11 mouse cellular contexts compared by ENCODE assay signal in genomic region chr5:140581569-140581968, GRCm38 (mm10). TPM values are rescaled to one million over a fixed set of nuclear protein-coding genes. Genes with fewer than 3 reads are reported as not detected.
DNase-seq lines count a peak whose midpoint lies in the region; ATAC-seq and TF ChIP-seq lines count a peak whose summit lies in the region.
"Had no signal": no experiment of that assay in that cellular context is flagged by ENCODE, and none has a peak within 500 bp of the region (broad histone marks: within the 10 kb centered on the region; RNA-seq: fewer than 3 reads in every experiment).

No protein-coding gene starts in this region.

- no peaks in the 10 kb centered on the region for H3K36me3 ChIP-seq in forebrain, embryonic 12.5 days (replicated peaks)
- no peaks in the 10 kb centered on the region for H3K36me3 ChIP-seq in forebrain, embryonic 14.5 days (ENCODE audit: control insufficient read depth, insufficient read depth, low read length)
- H3K36me3 ChIP-seq in liver, postnatal 0 days (replicated peaks; ENCODE audit: insufficient read depth, low read length): no peaks in the 10 kb centered on the region

- no peak for TF ChIP-seq CTCF in liver, postnatal 0 days (IDR thresholded peaks at IDR 0.05; ENCODE audit: low read depth)

- no peak for DNase-seq in forebrain, embryonic 14.5 days (ENCODE audit: low spot score)
- peak; percentile 12 for DNase-seq in liver, postnatal 0 days
- no peak for DNase-seq in liver
- DNase-seq in embryo, embryonic 9.5 days (ENCODE audit: extremely low spot score): peak; percentile 80
- peak; percentile 83 for DNase-seq in mesoderm, embryonic 11.5 days (ENCODE audit: low read depth, low spot score)
- DNase-seq in adrenal gland, postnatal 25 days: no peak
- DNase-seq in ovary, adult 18-20 months (ENCODE audit: low spot score): no peak
- DNase-seq: layer of hippocampus, postnatal 36 days had no signal

- TF ChIP-seq EP300 in liver, postnatal 0 days (IDR thresholded peaks at IDR 0.05; ENCODE audit: low read depth): no peak

- H3K9me3 ChIP-seq in forebrain, embryonic 12.5 days: no peaks in the 10 kb centered on the region
- H3K9me3 ChIP-seq in forebrain, embryonic 14.5 days (replicated peaks; ENCODE audit: control insufficient read depth, low read length): no peaks in the 10 kb centered on the region
- H3K9me3 ChIP-seq in liver, postnatal 0 days (ENCODE audit: low read length): no peaks in the 10 kb centered on the region

- no peak for ATAC-seq in forebrain, embryonic 12.5 days (ENCODE audit: low FRiP score)
- ATAC-seq in forebrain, embryonic 14.5 days: no peak
- no peak for ATAC-seq in liver, postnatal 0 days

- H3K27me3 ChIP-seq in forebrain, embryonic 12.5 days: no peaks in the 10 kb centered on the region
- H3K27me3 ChIP-seq in forebrain, embryonic 14.5 days (replicated peaks; ENCODE audit: control insufficient read depth, insufficient read depth, low read length): no peaks in the 10 kb centered on the region
- H3K27me3 ChIP-seq in liver, postnatal 0 days (ENCODE audit: insufficient read depth, low read length): no peaks in the 10 kb centered on the region

- H3K4me2 ChIP-seq in forebrain, embryonic 12.5 days: peak overlapping the region; percentile 10
- no peak overlapping the region for H3K4me2 ChIP-seq in forebrain, embryonic 14.5 days (ENCODE audit: low read length)
- H3K4me2 ChIP-seq in liver, postnatal 0 days (ENCODE audit: low read depth, low read length): no peak overlapping the region

- peak overlapping the region; percentile 13; the same call in 1 of the 2 replicates for H3K9ac ChIP-seq in forebrain, embryonic 12.5 days
- H3K9ac ChIP-seq in forebrain, embryonic 14.5 days (ENCODE audit: low read length): no peak overlapping the region
- H3K9ac ChIP-seq in liver, postnatal 0 days (replicated peaks): no peak overlapping the region

- H3K4me3 ChIP-seq in forebrain, embryonic 12.5 days (replicated peaks): no peak overlapping the region
- no peak overlapping the region for H3K4me3 ChIP-seq in forebrain, embryonic 14.5 days (ENCODE audit: low read depth, low read length)
- H3K4me3 ChIP-seq in liver, postnatal 0 days (ENCODE audit: low read depth, low read length): no peak overlapping the region
- H3K4me3 ChIP-seq: heart, adult 2 months had no signal

- WGBS in forebrain, embryonic 12.5 days: 3% methylated on average over 5 of the region's 5 CpGs
- WGBS in forebrain, embryonic 14.5 days: 12% methylated on average over 5 of the region's 5 CpGs
- WGBS in liver, postnatal 0 days (ENCODE audit: insufficient replicate concordance): 36% methylated on average over 4 of the region's 5 CpGs

- H3K27ac ChIP-seq in forebrain, embryonic 12.5 days: peak overlapping the region; percentile 86
- no peak overlapping the region for H3K27ac ChIP-seq in forebrain, embryonic 14.5 days (ENCODE audit: low read depth, low read length)
- H3K27ac ChIP-seq in liver, postnatal 0 days (ENCODE audit: low read depth): no peak overlapping the region
- H3K27ac ChIP-seq: heart, adult 2 months had no signal

- peaks cover 67% of the 10 kb centered on the region for H3K4me1 ChIP-seq in forebrain, embryonic 12.5 days
- peaks cover 32% of the 10 kb centered on the region for H3K4me1 ChIP-seq in forebrain, embryonic 14.5 days (ENCODE audit: control insufficient read depth, insufficient read depth, low read length)
- no peaks in the 10 kb centered on the region for H3K4me1 ChIP-seq in liver, postnatal 0 days (ENCODE audit: insufficient read depth)

RNA-seq across cellular contexts. Expression of gene Grifin, which starts 16.7 kb away (rescaled TPM):
- polyA plus RNA-seq in forebrain, embryonic 12.5 days (2016; fragmentation: Nextera tagmentation; extraction: Ambion mirVana): not detected in 2 replicates
- 0.38 TPM in 1 of 2 replicates, not detected in the other for polyA plus RNA-seq in forebrain, embryonic 14.5 days (2014; fragmentation: Nextera tagmentation; extraction: Ambion mirVana)
- polyA plus RNA-seq in liver, postnatal 0 days (2015; fragmentation: Nextera tagmentation; extraction: Ambion mirVana): not detected in 2 replicates
- total RNA-seq in adrenal gland, postnatal 25 days (2021): not detected in 2 replicates
- total RNA-seq: heart, adult 2 months had no signal
- polyA plus RNA-seq: heart, adult 2 months; small intestine, adult 2 months had no signal

RNA-seq across cellular contexts. Expression of gene Lfng, which starts 25.6 kb away (rescaled TPM):
- 30.9 and 32.8 TPM in 2 replicates for polyA plus RNA-seq in forebrain, embryonic 12.5 days (2016; fragmentation: Nextera tagmentation; extraction: Ambion mirVana)
- polyA plus RNA-seq in forebrain, embryonic 14.5 days (2014; fragmentation: Nextera tagmentation; extraction: Ambion mirVana): 30.9 TPM in 2 replicates
- polyA plus RNA-seq in liver, postnatal 0 days (2015; fragmentation: Nextera tagmentation; extraction: Ambion mirVana): 5.0 and 5.9 TPM in 2 replicates
- total RNA-seq in adrenal gland, postnatal 25 days (2021): 9.6 and 16.8 TPM in 2 replicates

Comparison
In these comparisons a context has a peak if more than half of its experiments do, and no peak if none do; other contexts are left out.
1. DNase-seq: peak in liver, postnatal 0 days (single experiment), embryo, embryonic 9.5 days (single experiment) and mesoderm, embryonic 11.5 days (single experiment); none in forebrain, embryonic 14.5 days (single experiment), liver (single experiment), adrenal gland, postnatal 25 days (single experiment) and ovary, adult 18-20 months (single experiment).